Mouse (Mus musculus): ENCODE results near the gene Map3k13. TPM values are rescaled to one million over a fixed set of nuclear protein-coding genes. Genes with fewer than 3 reads are reported as not detected.
A peak's percentile ranks its signal among the peaks of the same experiment; 100 is the strongest.
"Not testable (repeated sequence)": the region's sequence is repeated elsewhere in the genome, so short reads cannot be mapped to it uniquely, and the experiment has no call there.

Gene Map3k13
- total and polyA plus RNA-seq, 2 experiments from 2014 or later = 0.33 to 1.0 TPM

- 13% methylated on average over 3 of the region's 3 CpGs for WGBS
- Histone ChIP-seq H3K9ac (replicated peaks; ENCODE audit: low read depth, low read length) (no peak overlapping the region), H3K27ac (ENCODE audit: low read depth) (no peak overlapping the region), H3K4me3 (ENCODE audit: low read depth, low read length) (no peak overlapping the region), H3K36me3 (replicated peaks; ENCODE audit: control insufficient read depth, insufficient read depth, low read length) (no peaks in the 10 kb centered on the region), H3K27me3 (ENCODE audit: control insufficient read depth, insufficient read depth, low read length) (no peaks in the 10 kb centered on the region), H3K4me2 (ENCODE audit: low read depth, low read length) (no peak overlapping the region), H3K9me3 (replicated peaks; ENCODE audit: control insufficient read depth, low read length) (no peaks in the 10 kb centered on the region), H3K4me1 (ENCODE audit: control insufficient read depth, insufficient read depth) (peaks cover 9% of the 10 kb centered on the region; the same call in 1 of the 2 replicates)
- no peak for TF ChIP-seq CTCF (IDR thresholded peaks at IDR 0.05; ENCODE audit: low read depth)
- no peak for TF ChIP-seq EP300 (IDR thresholded peaks at IDR 0.05; ENCODE audit: low read depth)
- no peak for ATAC-seq (ENCODE audit: insufficient read depth, low read depth)
- no peak for DNase-seq (ENCODE audit: low spot score)
Measured at GRCm38 (mm10) chr16:21791779-21792178, 2.4 kb upstream of the Map3k13 start.

- Histone ChIP-seq H3K9ac (replicated peaks; ENCODE audit: low read depth, low read length) (peak overlapping the region; percentile 85), H3K27ac (ENCODE audit: low read depth) (peak overlapping the region; percentile 86), H3K4me2 (ENCODE audit: low read depth, low read length) (peak overlapping the region; percentile 90), H3K4me3 (ENCODE audit: low read depth, low read length) (peak overlapping the region; percentile 94)
- H3K36me3 ChIP-seq (replicated peaks; ENCODE audit: control insufficient read depth, insufficient read depth, low read length); DNase-seq (ENCODE audit: low spot score); H3K4me1 ChIP-seq (ENCODE audit: control insufficient read depth, insufficient read depth); H3K27me3 ChIP-seq (ENCODE audit: control insufficient read depth, insufficient read depth, low read length); ATAC-seq (ENCODE audit: insufficient read depth, low read depth); H3K9me3 ChIP-seq (replicated peaks; ENCODE audit: control insufficient read depth, low read length): not testable (repeated sequence)
- 23% methylated on average over 2 of the region's 2 CpGs for WGBS
Measured at GRCm38 (mm10) chr16:21793080-21793810, 901 bp upstream of the Map3k13 start.

- ATAC-seq (ENCODE audit: insufficient read depth, low read depth) (no peak), DNase-seq (ENCODE audit: low spot score) (no peak)
- WGBS = 2% methylated on average over 14 of the region's 14 CpGs
- peak overlapping the region; percentile 94 for H3K4me3 ChIP-seq (ENCODE audit: low read depth, low read length)
- H3K4me2 ChIP-seq (ENCODE audit: low read depth, low read length) = peak overlapping the region; percentile 90
- H3K27ac ChIP-seq (ENCODE audit: low read depth) = peak overlapping the region; percentile 86
- H3K4me1 ChIP-seq (ENCODE audit: control insufficient read depth, insufficient read depth) = peaks cover 9% of the 10 kb centered on the region; the same call in 1 of the 2 replicates
- no peak for TF ChIP-seq EP300 (IDR thresholded peaks at IDR 0.05; ENCODE audit: low read depth)
- TF ChIP-seq CTCF (IDR thresholded peaks at IDR 0.05; ENCODE audit: low read depth) = no peak
- peak overlapping the region; percentile 85 for H3K9ac ChIP-seq (replicated peaks; ENCODE audit: low read depth, low read length)
- H3K27me3 ChIP-seq (ENCODE audit: control insufficient read depth, insufficient read depth, low read length) = no peaks in the 10 kb centered on the region
- H3K9me3 ChIP-seq (replicated peaks; ENCODE audit: control insufficient read depth, low read length) = no peaks in the 10 kb centered on the region
- H3K36me3 ChIP-seq (replicated peaks; ENCODE audit: control insufficient read depth, insufficient read depth, low read length) = peaks cover 7% of the 10 kb centered on the region
Measured at GRCm38 (mm10) chr16:21794697-21795045, 525 bp downstream of the Map3k13 start.

GRCm38 (mm10) chr16:21795071-21795470 lies 925 bp downstream of the Map3k13 start:
- DNase-seq (ENCODE audit: low spot score) (no peak), ATAC-seq (ENCODE audit: insufficient read depth, low read depth) (no peak)
- Histone ChIP-seq H3K4me3 (ENCODE audit: low read depth, low read length) (peak overlapping the region; percentile 94), H3K27ac (ENCODE audit: low read depth) (no peak overlapping the region), H3K27me3 (ENCODE audit: control insufficient read depth, insufficient read depth, low read length) (no peaks in the 10 kb centered on the region), H3K36me3 (replicated peaks; ENCODE audit: control insufficient read depth, insufficient read depth, low read length) (peaks cover 7% of the 10 kb centered on the region), H3K9ac (replicated peaks; ENCODE audit: low read depth, low read length) (peak overlapping the region; percentile 85), H3K4me2 (ENCODE audit: low read depth, low read length) (peak overlapping the region; percentile 90), H3K9me3 (replicated peaks; ENCODE audit: control insufficient read depth, low read length) (no peaks in the 10 kb centered on the region), H3K4me1 (ENCODE audit: control insufficient read depth, insufficient read depth) (peaks cover 9% of the 10 kb centered on the region; the same call in 1 of the 2 replicates)
- WGBS = 26% methylated on average over 5 of the region's 5 CpGs
- TF ChIP-seq CTCF (IDR thresholded peaks at IDR 0.05; ENCODE audit: low read depth) = no peak
- no peak for TF ChIP-seq EP300 (IDR thresholded peaks at IDR 0.05; ENCODE audit: low read depth)

GRCm38 (mm10) chr16:21804258-21804657 lies 10.1 kb downstream of the Map3k13 start:
- no peak overlapping the region for H3K27ac ChIP-seq (ENCODE audit: low read depth)
- H3K27me3 ChIP-seq (ENCODE audit: control insufficient read depth, insufficient read depth, low read length) = no peaks in the 10 kb centered on the region
- H3K4me1 ChIP-seq (ENCODE audit: control insufficient read depth, insufficient read depth) = no peaks in the 10 kb centered on the region
- 0 out of 2 replicates have a peak, but pooled peaks cover 5% of the 10 kb centered on the region for H3K9me3 ChIP-seq (replicated peaks; ENCODE audit: control insufficient read depth, low read length)
- H3K36me3 ChIP-seq (replicated peaks; ENCODE audit: control insufficient read depth, insufficient read depth, low read length) = peaks cover 37% of the 10 kb centered on the region
- TF ChIP-seq CTCF (IDR thresholded peaks at IDR 0.05; ENCODE audit: low read depth) = no peak
- no peak for TF ChIP-seq EP300 (IDR thresholded peaks at IDR 0.05; ENCODE audit: low read depth)
- DNase-seq (ENCODE audit: low spot score) = no peak
- 93% methylated on average over 1 of the region's 1 CpGs for WGBS
- H3K4me2 ChIP-seq (ENCODE audit: low read depth, low read length) = no peak overlapping the region
- ATAC-seq (ENCODE audit: insufficient read depth, low read depth) = no peak
- H3K4me3 ChIP-seq (ENCODE audit: low read depth, low read length) = no peak overlapping the region
- H3K9ac ChIP-seq (replicated peaks; ENCODE audit: low read depth, low read length) = no peak overlapping the region

- no peak overlapping the region for H3K9ac ChIP-seq (replicated peaks; ENCODE audit: low read depth, low read length)
- H3K4me3 ChIP-seq (ENCODE audit: low read depth, low read length) = no peak overlapping the region
- WGBS = 66% methylated on average over 1 of the region's 1 CpGs
- no peak overlapping the region for H3K27ac ChIP-seq (ENCODE audit: low read depth)
- TF ChIP-seq CTCF (IDR thresholded peaks at IDR 0.05; ENCODE audit: low read depth) (no peak), EP300 (IDR thresholded peaks at IDR 0.05; ENCODE audit: low read depth) (no peak)
- ATAC-seq (ENCODE audit: insufficient read depth, low read depth) (no peak), DNase-seq (ENCODE audit: low spot score) (no peak)
- H3K4me2 ChIP-seq (ENCODE audit: low read depth, low read length) = no peak overlapping the region
- peaks cover 22% of the 10 kb centered on the region for H3K36me3 ChIP-seq (replicated peaks; ENCODE audit: control insufficient read depth, insufficient read depth, low read length)
- 0 out of 2 replicates have a peak, but pooled peaks cover 5% of the 10 kb centered on the region for H3K9me3 ChIP-seq (replicated peaks; ENCODE audit: control insufficient read depth, low read length)
- no peaks in the 10 kb centered on the region for H3K4me1 ChIP-seq (ENCODE audit: control insufficient read depth, insufficient read depth)
- H3K27me3 ChIP-seq (ENCODE audit: control insufficient read depth, insufficient read depth, low read length) = no peaks in the 10 kb centered on the region
Measured at GRCm38 (mm10) chr16:21806892-21807291, 12.7 kb downstream of the Map3k13 start.

- H3K4me2 ChIP-seq (ENCODE audit: low read depth, low read length); H3K4me1 ChIP-seq (ENCODE audit: control insufficient read depth, insufficient read depth); ATAC-seq (ENCODE audit: insufficient read depth, low read depth); H3K27ac ChIP-seq (ENCODE audit: low read depth); H3K9ac ChIP-seq (replicated peaks; ENCODE audit: low read depth, low read length); DNase-seq (ENCODE audit: low spot score); H3K4me3 ChIP-seq (ENCODE audit: low read depth, low read length); H3K27me3 ChIP-seq (ENCODE audit: control insufficient read depth, insufficient read depth, low read length); H3K9me3 ChIP-seq (replicated peaks; ENCODE audit: control insufficient read depth, low read length): not testable (repeated sequence)
- WGBS = 76% methylated on average over 7 of the region's 7 CpGs
- peaks cover 16% of the 10 kb centered on the region for H3K36me3 ChIP-seq (replicated peaks; ENCODE audit: control insufficient read depth, insufficient read depth, low read length)
Measured at GRCm38 (mm10) chr16:21807786-21808185, 13.6 kb downstream of the Map3k13 start.
